Mouse (Mus musculus): ENCODE data around the gene 4921504E06Rik. TPM values are rescaled to one million over a fixed set of nuclear protein-coding genes. Genes with fewer than 3 reads are reported as not detected.

The 4921504E06Rik gene
- polyA plus RNA-seq, 1 experiment from 2014 or later = not detected

- Histone ChIP-seq H3K36me3 (ENCODE audit: control insufficient read depth, insufficient read depth, low read length) (no peaks in the 10 kb centered on the region), H3K4me2 (ENCODE audit: low read depth, low read length) (no peak overlapping the region), H3K9me3 (ENCODE audit: control insufficient read depth, low read length) (no peaks in the 10 kb centered on the region), H3K27ac (ENCODE audit: low read length) (no peak overlapping the region), H3K9ac (ENCODE audit: low read length) (no peak overlapping the region), H3K27me3 (ENCODE audit: control insufficient read depth, insufficient read depth, low read depth, low read length) (peaks cover 65% of the 10 kb centered on the region), H3K4me1 (replicated peaks; ENCODE audit: control insufficient read depth, insufficient read depth, low read length) (no peaks in the 10 kb centered on the region; the same call in 1 of the 2 replicates), H3K4me3 (ENCODE audit: low read length) (no peak overlapping the region)
- ATAC-seq (ENCODE audit: low read depth) = no peak
- 0% methylated on average over 18 of the region's 18 CpGs for WGBS
These were observed 122.5 kb downstream of the 4921504E06Rik start for GRCm38 (mm10) chr2:19431186-19431585.

DNA sequence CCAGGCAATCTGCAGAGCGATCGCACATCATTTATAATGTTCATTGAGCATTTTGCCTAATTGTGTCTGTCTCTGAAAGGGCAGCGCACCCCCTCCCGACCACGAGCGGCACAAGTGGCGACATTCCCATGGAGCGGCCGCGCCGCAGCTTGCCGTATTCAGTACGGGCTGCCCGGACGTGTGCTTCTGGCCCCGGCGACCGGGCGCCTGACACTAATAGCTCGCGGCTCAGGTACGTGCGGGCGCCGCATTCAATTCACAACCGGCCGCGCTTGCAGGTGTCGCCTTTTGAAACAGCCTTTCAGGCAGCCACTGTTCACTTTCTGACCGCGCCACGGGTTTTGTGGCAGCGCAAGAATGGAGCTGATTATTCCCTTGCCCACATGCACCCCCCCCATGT lies 123.0 kb downstream of the 4921504E06Rik start:
- no peak overlapping the region for H3K4me2 ChIP-seq (ENCODE audit: low read depth, low read length)
- H3K4me1 ChIP-seq (replicated peaks; ENCODE audit: control insufficient read depth, insufficient read depth, low read length) = no peaks in the 10 kb centered on the region; the same call in 1 of the 2 replicates
- H3K4me3 ChIP-seq (ENCODE audit: low read length) = peak overlapping the region; percentile 12; the same call in 1 of the 2 replicates
- H3K9ac ChIP-seq (ENCODE audit: low read length) = no peak overlapping the region
- H3K27ac ChIP-seq (ENCODE audit: low read length) = no peak overlapping the region
- H3K9me3 ChIP-seq (ENCODE audit: control insufficient read depth, low read length) = no peaks in the 10 kb centered on the region
- H3K27me3 ChIP-seq (ENCODE audit: control insufficient read depth, insufficient read depth, low read depth, low read length) = peaks cover 65% of the 10 kb centered on the region
- H3K36me3 ChIP-seq (ENCODE audit: control insufficient read depth, insufficient read depth, low read length) = no peaks in the 10 kb centered on the region
- no peak for ATAC-seq (ENCODE audit: low read depth)
- WGBS = under 1% methylated on average over 33 of the region's 33 CpGs

GRCm38 (mm10) chr2:19429691-19430690 lies 123.7 kb downstream of the 4921504E06Rik start:
- Histone ChIP-seq H3K27ac (ENCODE audit: low read length) (no peak overlapping the region), H3K4me3 (ENCODE audit: low read length) (no peak overlapping the region), H3K27me3 (ENCODE audit: control insufficient read depth, insufficient read depth, low read depth, low read length) (peaks cover 61% of the 10 kb centered on the region), H3K4me2 (ENCODE audit: low read depth, low read length) (no peak overlapping the region), H3K4me1 (replicated peaks; ENCODE audit: control insufficient read depth, insufficient read depth, low read length) (no peaks in the 10 kb centered on the region; the same call in 1 of the 2 replicates), H3K9me3 (ENCODE audit: control insufficient read depth, low read length) (no peaks in the 10 kb centered on the region), H3K9ac (ENCODE audit: low read length) (no peak overlapping the region), H3K36me3 (ENCODE audit: control insufficient read depth, insufficient read depth, low read length) (no peaks in the 10 kb centered on the region)
- 7% methylated on average over 31 of the region's 31 CpGs for WGBS
- ATAC-seq (ENCODE audit: low read depth) = no peak

DNA sequence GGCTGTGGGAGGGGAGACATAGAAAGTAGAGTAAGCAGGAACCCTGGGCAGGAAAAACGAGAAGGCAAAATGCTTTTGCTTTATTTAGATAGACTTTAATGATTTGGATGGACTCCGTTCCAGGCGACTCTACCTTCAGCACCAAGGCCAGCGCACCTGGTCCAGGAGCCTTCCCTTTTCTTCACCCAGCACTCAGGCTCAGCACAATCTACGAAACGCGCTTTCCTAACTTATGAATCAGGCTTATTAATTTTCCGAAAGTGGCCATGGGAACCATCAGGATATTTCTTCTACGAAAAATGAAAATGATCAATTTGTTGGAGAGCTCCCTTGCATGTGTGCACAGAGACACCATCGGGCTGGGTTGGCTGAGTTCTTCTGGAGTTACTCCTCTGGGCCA lies 124.7 kb downstream of the 4921504E06Rik start:
- Histone ChIP-seq H3K4me1 (replicated peaks; ENCODE audit: control insufficient read depth, insufficient read depth, low read length) (no peaks in the 10 kb centered on the region; the same call in 1 of the 2 replicates), H3K4me3 (ENCODE audit: low read length) (no peak overlapping the region), H3K9ac (ENCODE audit: low read length) (no peak overlapping the region), H3K9me3 (ENCODE audit: control insufficient read depth, low read length) (no peaks in the 10 kb centered on the region), H3K27ac (ENCODE audit: low read length) (no peak overlapping the region), H3K27me3 (ENCODE audit: control insufficient read depth, insufficient read depth, low read depth, low read length) (peaks cover 54% of the 10 kb centered on the region), H3K4me2 (ENCODE audit: low read depth, low read length) (no peak overlapping the region), H3K36me3 (ENCODE audit: control insufficient read depth, insufficient read depth, low read length) (no peaks in the 10 kb centered on the region)
- 2% methylated on average over 10 of the region's 10 CpGs for WGBS
- no peak for ATAC-seq (ENCODE audit: low read depth)

GRCm38 (mm10) chr2:19423086-19423485 lies 130.6 kb downstream of the 4921504E06Rik start:
- Histone ChIP-seq H3K27me3 (ENCODE audit: control insufficient read depth, insufficient read depth, low read depth, low read length) (peaks cover 2% of the 10 kb centered on the region), H3K4me1 (replicated peaks; ENCODE audit: control insufficient read depth, insufficient read depth, low read length) (no peaks in the 10 kb centered on the region), H3K9me3 (ENCODE audit: control insufficient read depth, low read length) (no peaks in the 10 kb centered on the region), H3K36me3 (ENCODE audit: control insufficient read depth, insufficient read depth, low read length) (no peaks in the 10 kb centered on the region), H3K4me2 (ENCODE audit: low read depth, low read length) (no peak overlapping the region), H3K4me3 (ENCODE audit: low read length) (no peak overlapping the region), H3K27ac (ENCODE audit: low read length) (no peak overlapping the region), H3K9ac (ENCODE audit: low read length) (no peak overlapping the region)
- ATAC-seq (ENCODE audit: low read depth) = no peak
- WGBS = 77% methylated on average over 6 of the region's 6 CpGs

GRCm38 (mm10) chr2:19422226-19422625 lies 131.5 kb downstream of the 4921504E06Rik start:
- Histone ChIP-seq H3K9ac (ENCODE audit: low read length) (no peak overlapping the region), H3K4me1 (replicated peaks; ENCODE audit: control insufficient read depth, insufficient read depth, low read length) (no peaks in the 10 kb centered on the region), H3K4me3 (ENCODE audit: low read length) (no peak overlapping the region), H3K9me3 (ENCODE audit: control insufficient read depth, low read length) (no peaks in the 10 kb centered on the region), H3K36me3 (ENCODE audit: control insufficient read depth, insufficient read depth, low read length) (no peaks in the 10 kb centered on the region), H3K4me2 (ENCODE audit: low read depth, low read length) (no peak overlapping the region), H3K27me3 (ENCODE audit: control insufficient read depth, insufficient read depth, low read depth, low read length) (no peaks in the 10 kb centered on the region; the same call in 1 of the 2 replicates), H3K27ac (ENCODE audit: low read length) (no peak overlapping the region)
- ATAC-seq (ENCODE audit: low read depth) = no peak

DNA sequence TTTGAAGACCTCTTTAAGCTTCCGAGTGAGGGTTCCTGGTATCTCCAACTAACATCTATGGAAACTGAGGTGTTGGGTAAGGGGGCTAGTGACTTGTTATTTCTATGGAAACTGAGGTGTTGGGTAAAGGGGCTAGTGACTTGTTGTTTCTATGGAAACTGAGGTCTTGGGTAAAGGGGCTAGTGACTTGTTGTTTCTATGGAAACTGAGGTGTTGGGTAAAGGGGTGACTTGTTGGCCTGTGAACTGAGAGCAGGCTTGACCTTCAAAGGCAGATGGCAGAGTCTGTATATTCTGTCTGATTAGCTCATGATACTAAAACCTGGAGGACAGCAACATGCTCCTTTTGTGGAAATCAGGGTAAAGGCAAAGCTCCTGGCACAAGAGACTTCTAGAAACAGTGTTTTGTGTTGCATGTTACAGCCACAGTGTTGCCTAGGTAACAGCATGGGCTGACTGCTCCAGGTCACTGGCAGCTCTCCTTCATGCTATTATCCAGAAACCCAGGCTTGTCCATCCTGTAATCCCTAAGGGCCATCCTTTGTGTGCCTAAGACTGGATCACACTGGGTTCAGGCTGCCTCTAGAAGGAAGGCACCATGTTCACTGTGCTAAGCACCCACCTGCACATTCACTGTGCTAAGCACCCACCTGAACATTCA lies 133.9 kb downstream of the 4921504E06Rik start:
- no peak for ATAC-seq (ENCODE audit: low read depth)
- Histone ChIP-seq H3K4me2 (ENCODE audit: low read depth, low read length) (no peak overlapping the region), H3K36me3 (ENCODE audit: control insufficient read depth, insufficient read depth, low read length) (no peaks in the 10 kb centered on the region), H3K27me3 (ENCODE audit: control insufficient read depth, insufficient read depth, low read depth, low read length) (no peaks in the 10 kb centered on the region; the same call in 1 of the 2 replicates), H3K9me3 (ENCODE audit: control insufficient read depth, low read length) (no peaks in the 10 kb centered on the region), H3K9ac (ENCODE audit: low read length) (no peak overlapping the region), H3K4me3 (ENCODE audit: low read length) (no peak overlapping the region), H3K4me1 (replicated peaks; ENCODE audit: control insufficient read depth, insufficient read depth, low read length) (peaks cover 2% of the 10 kb centered on the region; the same call in 1 of the 2 replicates), H3K27ac (ENCODE audit: low read length) (no peak overlapping the region)
- 49% methylated on average over 1 of the region's 1 CpGs for WGBS

GRCm38 (mm10) chr2:19416066-19416465 lies 137.6 kb downstream of the 4921504E06Rik start:
- Histone ChIP-seq H3K9ac (ENCODE audit: low read length) (no peak overlapping the region), H3K36me3 (ENCODE audit: control insufficient read depth, insufficient read depth, low read length) (no peaks in the 10 kb centered on the region), H3K9me3 (ENCODE audit: control insufficient read depth, low read length) (no peaks in the 10 kb centered on the region), H3K27ac (ENCODE audit: low read length) (no peak overlapping the region), H3K4me2 (ENCODE audit: low read depth, low read length) (no peak overlapping the region), H3K27me3 (ENCODE audit: control insufficient read depth, insufficient read depth, low read depth, low read length) (no peaks in the 10 kb centered on the region), H3K4me1 (replicated peaks; ENCODE audit: control insufficient read depth, insufficient read depth, low read length) (peaks cover 6% of the 10 kb centered on the region; the same call in 1 of the 2 replicates), H3K4me3 (ENCODE audit: low read length) (no peak overlapping the region)
- ATAC-seq (ENCODE audit: low read depth) = no peak
- 61% methylated on average over 6 of the region's 6 CpGs for WGBS

GRCm38 (mm10) chr2:19415063-19415521 lies 138.6 kb downstream of the 4921504E06Rik start:
- Histone ChIP-seq H3K9ac (ENCODE audit: low read length) (no peak overlapping the region), H3K27me3 (ENCODE audit: control insufficient read depth, insufficient read depth, low read depth, low read length) (no peaks in the 10 kb centered on the region), H3K4me2 (ENCODE audit: low read depth, low read length) (peak overlapping the region; percentile 52), H3K9me3 (ENCODE audit: control insufficient read depth, low read length) (no peaks in the 10 kb centered on the region), H3K4me1 (replicated peaks; ENCODE audit: control insufficient read depth, insufficient read depth, low read length) (peaks cover 6% of the 10 kb centered on the region; the same call in 1 of the 2 replicates), H3K27ac (ENCODE audit: low read length) (no peak overlapping the region), H3K4me3 (ENCODE audit: low read length) (peak overlapping the region; percentile 25), H3K36me3 (ENCODE audit: control insufficient read depth, insufficient read depth, low read length) (no peaks in the 10 kb centered on the region)
- peak; percentile 52; the same call in 1 of the 2 replicates for ATAC-seq (ENCODE audit: low read depth)
- WGBS = 2% methylated on average over 6 of the region's 6 CpGs
